Mouse (Mus musculus): ENCODE results near the gene Zfp646. TPM values are rescaled to one million over a fixed set of nuclear protein-coding genes. Genes with fewer than 3 reads are reported as not detected.

The Zfp646 gene
- polyA plus RNA-seq, 1 experiment from 2014 or later, result 11.4 TPM

DNA sequence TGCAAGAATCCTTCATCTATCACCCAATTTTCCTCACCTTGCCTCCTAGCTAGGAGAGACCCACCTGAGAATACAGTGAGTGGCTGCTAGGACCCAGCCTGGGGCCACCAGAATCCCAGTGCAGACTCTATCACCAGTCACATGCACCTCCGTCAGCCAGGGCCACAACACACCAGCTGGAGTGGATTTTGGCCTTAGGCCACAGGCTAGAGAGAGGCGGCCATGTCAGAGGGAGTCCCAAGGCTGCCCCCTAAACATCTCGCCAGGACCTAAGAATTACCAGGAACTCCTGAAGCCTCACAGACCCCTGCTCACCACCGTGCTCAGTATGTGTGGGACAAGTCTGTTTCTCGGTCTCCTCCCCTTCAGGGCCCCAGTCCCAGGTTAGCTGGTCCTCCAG is 58.1 kb downstream of the Zfp646 start:
- H3K36me3 ChIP-seq, result no peaks in the 10 kb centered on the region
- no peak overlapping the region for H3K4me3 ChIP-seq
- no peaks in the 10 kb centered on the region for H3K9me3 ChIP-seq
- no peak overlapping the region for H3K27ac ChIP-seq
- peaks cover 35% of the 10 kb centered on the region for H3K4me1 ChIP-seq
- H3K9ac ChIP-seq, result peak overlapping the region; percentile 54; the same call in 1 of the 2 replicates
- 0 out of 2 replicates have a peak overlapping the region, but pooled peaks have one; percentile 89 for H3K4me2 ChIP-seq
- peaks cover 21% of the 10 kb centered on the region for H3K27me3 ChIP-seq
- 84% methylated on average over 5 of the region's 5 CpGs for WGBS
- no peak for ATAC-seq (ENCODE audit: insufficient number of reproducible peaks, insufficient read depth, low FRiP score, low TSS enrichment, low read depth)

DNA sequence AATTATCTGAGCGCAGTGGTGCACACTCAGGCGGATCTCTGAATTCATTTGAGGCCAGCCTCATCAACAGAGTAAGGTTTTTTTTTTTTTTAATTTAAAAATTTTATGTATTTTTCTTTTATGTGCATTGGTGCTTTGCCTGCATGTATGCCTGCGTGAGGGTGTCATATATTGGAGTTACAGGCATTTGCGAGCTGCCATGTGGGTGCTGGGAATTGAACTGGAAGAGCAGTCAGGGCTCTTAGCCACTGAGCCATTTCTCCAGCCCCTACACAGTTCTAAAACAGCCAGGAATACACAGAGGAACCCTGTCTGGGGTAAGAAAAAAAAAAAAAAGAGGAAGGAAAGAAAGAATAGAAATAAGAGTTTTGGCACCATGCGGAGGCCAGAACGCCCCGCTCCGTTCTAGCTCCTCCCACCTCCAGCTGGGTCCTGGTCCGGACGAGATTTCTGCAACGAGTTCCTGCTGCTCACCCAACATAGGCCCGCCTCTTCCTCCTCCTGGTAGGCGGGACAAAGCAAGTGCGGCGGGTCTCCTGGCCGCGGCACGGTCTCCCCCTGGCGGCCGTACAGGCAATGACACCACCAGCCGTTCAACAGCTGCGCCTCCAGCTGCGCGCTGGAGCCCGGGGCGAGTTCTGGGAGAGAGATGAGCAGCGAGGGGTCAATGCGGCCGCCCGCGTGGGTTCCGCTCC is 59.2 kb downstream of the Zfp646 start:
- H3K9me3 ChIP-seq, result no peaks in the 10 kb centered on the region
- WGBS, result 6% methylated on average over 32 of the region's 32 CpGs
- H3K4me3 ChIP-seq, result peak overlapping the region; percentile 76
- H3K4me1 ChIP-seq, result peaks cover 28% of the 10 kb centered on the region
- peak overlapping the region; percentile 85 for H3K9ac ChIP-seq
- H3K36me3 ChIP-seq, result no peaks in the 10 kb centered on the region
- H3K27me3 ChIP-seq, result peaks cover 10% of the 10 kb centered on the region
- peak overlapping the region; percentile 83 for H3K27ac ChIP-seq
- H3K4me2 ChIP-seq, result peak overlapping the region; percentile 89
- ATAC-seq (ENCODE audit: insufficient number of reproducible peaks, insufficient read depth, low FRiP score, low TSS enrichment, low read depth), result peak; percentile 88

Other genes with a start within 250 kb of the Zfp646 start
- gene Bcl7c, start 167.3 kb upstream of the Zfp646 start, polyA plus RNA-seq (2015; fragmentation: Nextera tagmentation; extraction: Ambion mirVana), result 78.0 and 96.8 TPM in 2 replicates
- 29.8 and 32.6 TPM in 2 replicates for gene Ctf1, start 163.5 kb upstream of the Zfp646 start, polyA plus RNA-seq (2015; fragmentation: Nextera tagmentation; extraction: Ambion mirVana)
- gene Ctf2, start 144.1 kb upstream of the Zfp646 start, polyA plus RNA-seq (2015; fragmentation: Nextera tagmentation; extraction: Ambion mirVana), result 0.60 and 0.69 TPM in 2 replicates
- gene Fbxl19, start 131.7 kb upstream of the Zfp646 start, polyA plus RNA-seq (2015; fragmentation: Nextera tagmentation; extraction: Ambion mirVana), result 7.5 and 8.7 TPM in 2 replicates
- gene Orai3, start 106.4 kb upstream of the Zfp646 start, polyA plus RNA-seq (2015; fragmentation: Nextera tagmentation; extraction: Ambion mirVana), result 16.4 and 19.0 TPM in 2 replicates
- gene Setd1a, start 99.6 kb upstream of the Zfp646 start, polyA plus RNA-seq (2015; fragmentation: Nextera tagmentation; extraction: Ambion mirVana), result 27.0 and 33.2 TPM in 2 replicates
- not detected in 2 replicates for gene Gm49388, start 90.6 kb upstream of the Zfp646 start, polyA plus RNA-seq (2015; fragmentation: Nextera tagmentation; extraction: Ambion mirVana)
- gene Hsd3b7, start 75.6 kb upstream of the Zfp646 start, polyA plus RNA-seq (2015; fragmentation: Nextera tagmentation; extraction: Ambion mirVana), result 15.0 and 15.2 TPM in 2 replicates
- 61.0 and 73.1 TPM in 2 replicates for gene Stx4a, start 51.9 kb upstream of the Zfp646 start, polyA plus RNA-seq (2015; fragmentation: Nextera tagmentation; extraction: Ambion mirVana)
- 7.4 and 8.7 TPM in 2 replicates for gene Stx1b, start 51.7 kb upstream of the Zfp646 start, polyA plus RNA-seq (2015; fragmentation: Nextera tagmentation; extraction: Ambion mirVana)
- 24.9 and 28.2 TPM in 2 replicates for gene Zfp668, start 607 bp downstream of the Zfp646 start, polyA plus RNA-seq (2015; fragmentation: Nextera tagmentation; extraction: Ambion mirVana)
- gene Prss53, start 14.7 kb downstream of the Zfp646 start, polyA plus RNA-seq (2015; fragmentation: Nextera tagmentation; extraction: Ambion mirVana), result 1.4 and 1.5 TPM in 2 replicates
- gene Gm21974, start 19.2 kb downstream of the Zfp646 start, polyA plus RNA-seq (2015; fragmentation: Nextera tagmentation; extraction: Ambion mirVana), result not detected in 2 replicates
- 136 and 137 TPM in 2 replicates for gene Vkorc1, start 19.4 kb downstream of the Zfp646 start, polyA plus RNA-seq (2015; fragmentation: Nextera tagmentation; extraction: Ambion mirVana)
- 83.2 and 96.8 TPM in 2 replicates for gene Bckdk, start 27.9 kb downstream of the Zfp646 start, polyA plus RNA-seq (2015; fragmentation: Nextera tagmentation; extraction: Ambion mirVana)
- 45.6 and 52.3 TPM in 2 replicates for gene Kat8, start 36.3 kb downstream of the Zfp646 start, polyA plus RNA-seq (2015; fragmentation: Nextera tagmentation; extraction: Ambion mirVana)
- 8.7 and 14.0 TPM in 2 replicates for gene Prss8, start 53.9 kb downstream of the Zfp646 start, polyA plus RNA-seq (2015; fragmentation: Nextera tagmentation; extraction: Ambion mirVana)
- 10.5 and 10.6 TPM in 2 replicates for gene Prss36, start 70.5 kb downstream of the Zfp646 start, polyA plus RNA-seq (2015; fragmentation: Nextera tagmentation; extraction: Ambion mirVana)
- gene Fus, start 91.2 kb downstream of the Zfp646 start, polyA plus RNA-seq (2015; fragmentation: Nextera tagmentation; extraction: Ambion mirVana), result 540 and 577 TPM in 2 replicates
- gene Pycard, start 117.6 kb downstream of the Zfp646 start, polyA plus RNA-seq (2015; fragmentation: Nextera tagmentation; extraction: Ambion mirVana), result 34.3 and 39.2 TPM in 2 replicates
- 0.18 TPM in 1 of 2 replicates, not detected in the other for gene Trim72, start 127.7 kb downstream of the Zfp646 start, polyA plus RNA-seq (2015; fragmentation: Nextera tagmentation; extraction: Ambion mirVana)
- 0.73 and 0.94 TPM in 2 replicates for gene Itgam, start 186.4 kb downstream of the Zfp646 start, polyA plus RNA-seq (2015; fragmentation: Nextera tagmentation; extraction: Ambion mirVana)
- gene Gm49368, start 186.5 kb downstream of the Zfp646 start, polyA plus RNA-seq (2015; fragmentation: Nextera tagmentation; extraction: Ambion mirVana), result not detected in 2 replicates